Mouse (Mus musculus) urinary bladder, postnatal 4 days (tissue): ENCODE data around the gene Gm4491.

Source experiments
- DNase-seq, 2 experiments: peaks; one replicate each; pipeline ENCODE4 v3.0.0; 2021 to 2022; ENCODE audit warnings: low spot score in 2 of 2

The Gm4491 gene

DNA sequence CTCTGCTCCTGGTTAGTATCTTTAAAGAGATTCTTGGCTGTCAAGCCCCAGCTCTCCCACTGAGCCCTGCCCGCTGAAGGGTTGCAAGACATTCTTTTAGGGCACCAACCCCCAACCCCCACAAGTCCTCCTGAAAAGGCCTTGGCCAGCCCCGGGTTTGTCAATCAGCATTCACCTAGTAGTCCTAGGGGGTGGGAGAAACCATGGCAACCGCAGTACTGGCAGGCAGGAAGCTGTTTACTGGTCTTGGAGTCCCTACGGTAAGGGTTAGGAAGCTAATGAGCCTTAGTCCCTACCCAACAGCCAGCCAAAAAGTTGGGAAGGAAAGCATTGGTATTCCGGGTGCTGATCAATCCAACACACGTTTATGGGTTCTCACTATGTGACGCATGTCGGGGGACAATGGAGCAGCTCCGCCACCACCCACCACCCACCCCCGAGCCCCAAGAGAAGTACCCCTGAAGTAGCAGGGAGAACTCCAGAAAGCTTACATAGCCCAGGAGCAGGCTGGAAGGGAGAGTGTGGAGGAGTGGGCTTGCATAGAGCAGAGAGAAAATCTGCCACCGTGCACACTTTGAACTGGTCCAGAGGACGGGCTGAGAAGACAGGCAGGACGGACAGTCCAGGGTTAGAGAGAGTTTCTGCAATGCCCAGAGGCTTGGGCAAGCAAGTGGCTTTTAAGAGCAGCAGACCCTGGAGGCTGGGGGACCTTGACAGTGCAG, at the start of gene Gm4491:
TSS of gene Gm4491 (minus strand) at position 61 of the 722 bp plus-strand sequence.
- DNase-seq: no peak

DNA sequence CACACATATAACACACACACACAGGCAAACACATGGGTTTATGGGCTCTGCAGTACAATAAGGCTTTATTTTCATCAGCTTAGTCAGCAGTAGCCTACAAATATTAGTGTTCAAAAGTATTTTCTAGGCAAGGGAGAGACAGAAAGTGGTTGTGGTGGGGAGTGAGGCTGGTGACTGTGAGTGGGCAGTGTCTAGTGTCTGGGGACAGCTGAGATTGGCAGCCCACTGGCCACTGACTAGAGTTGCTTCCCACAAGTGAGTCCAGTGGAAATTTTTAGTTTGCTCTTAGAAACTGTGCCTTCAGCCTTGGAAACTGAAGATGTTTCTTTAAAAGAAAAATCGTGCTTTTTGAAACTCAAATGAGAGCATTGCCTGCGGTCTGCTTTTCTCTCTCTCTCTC, 46.1 kb upstream of the Gm4491 start:
- no peak for DNase-seq

DNA sequence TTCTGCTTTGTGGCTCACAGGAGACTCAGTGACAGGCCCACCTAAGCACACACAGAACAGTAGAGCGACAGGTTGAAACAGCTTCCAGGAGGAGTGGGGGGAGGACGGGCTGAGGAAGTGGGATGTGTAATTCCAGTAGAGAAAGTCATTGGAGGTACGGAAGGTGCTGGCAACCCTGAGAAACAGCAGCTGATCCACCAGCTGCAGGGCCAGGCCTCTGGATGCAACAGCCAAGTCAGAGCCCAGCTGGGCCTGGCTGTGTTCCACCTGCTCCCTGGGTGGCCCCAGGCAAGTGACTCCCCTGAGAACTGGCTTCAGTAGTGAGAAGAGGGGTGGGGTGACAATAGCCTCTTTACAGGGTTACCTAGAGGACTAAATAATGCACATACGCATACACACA, 45.5 kb upstream of the Gm4491 start:
- DNase-seq: peak in 1 of 2 experiments; percentile 57

DNA sequence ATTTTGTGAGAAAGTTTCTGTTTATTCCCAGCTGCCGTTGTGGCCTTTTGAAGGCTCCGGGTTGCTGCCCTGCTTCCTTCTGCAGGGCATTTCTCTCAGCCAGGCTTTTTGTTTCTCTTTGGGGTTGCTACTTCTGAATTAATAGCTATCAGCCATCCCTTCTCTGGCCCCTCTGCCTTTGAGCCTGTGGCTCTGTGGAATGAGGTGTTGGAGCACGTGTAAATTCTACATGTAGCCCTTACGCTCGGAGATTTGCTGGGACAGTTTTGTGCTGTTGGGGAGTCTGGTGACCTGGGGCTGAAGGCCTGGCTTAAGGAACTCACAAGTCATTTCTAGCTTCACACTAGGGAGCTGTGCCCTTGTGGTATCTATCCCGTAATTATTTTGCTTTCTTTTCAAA, 39.2 kb upstream of the Gm4491 start:
- DNase-seq: no peak

DNA sequence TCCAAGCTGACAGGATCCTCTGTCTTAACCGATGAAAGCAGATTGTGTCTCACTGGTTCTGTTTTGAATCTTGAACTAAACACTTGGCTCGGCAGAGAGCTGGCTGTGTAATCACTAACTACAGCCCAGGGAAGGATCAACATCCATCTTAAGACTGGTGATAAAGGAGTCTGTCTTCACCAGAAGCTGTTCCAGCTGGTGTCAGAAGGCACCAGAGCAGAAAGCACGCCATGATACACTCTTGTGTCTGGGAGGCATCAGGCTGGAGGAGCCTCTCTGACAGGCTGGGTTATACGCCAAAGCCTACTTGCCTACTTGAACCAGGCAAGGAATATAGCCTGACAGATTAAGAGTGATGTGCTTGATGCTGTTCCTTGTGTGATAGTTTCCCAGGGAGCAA, 30.1 kb upstream of the Gm4491 start:
- no peak for DNase-seq

DNA sequence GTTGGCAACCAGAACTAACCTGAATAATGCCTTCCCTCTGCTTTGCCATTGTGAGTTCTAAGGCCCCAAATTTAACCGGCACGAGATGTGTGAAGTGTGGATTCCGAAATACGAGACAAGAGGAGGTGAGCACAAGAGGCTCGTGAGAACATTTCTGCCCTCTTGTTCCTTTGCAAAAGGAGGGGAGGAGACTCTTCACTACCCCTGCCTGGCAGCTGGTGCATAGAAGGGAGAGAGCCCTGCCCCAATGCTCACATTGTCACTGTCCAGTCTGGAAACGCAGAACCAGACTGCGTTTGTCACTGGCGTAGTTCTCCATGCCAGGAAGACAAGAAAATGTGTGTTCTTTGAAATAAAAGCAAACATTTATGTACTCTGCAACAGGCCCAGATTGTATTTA, 19.6 kb upstream of the Gm4491 start:
- no peak for DNase-seq

DNA sequence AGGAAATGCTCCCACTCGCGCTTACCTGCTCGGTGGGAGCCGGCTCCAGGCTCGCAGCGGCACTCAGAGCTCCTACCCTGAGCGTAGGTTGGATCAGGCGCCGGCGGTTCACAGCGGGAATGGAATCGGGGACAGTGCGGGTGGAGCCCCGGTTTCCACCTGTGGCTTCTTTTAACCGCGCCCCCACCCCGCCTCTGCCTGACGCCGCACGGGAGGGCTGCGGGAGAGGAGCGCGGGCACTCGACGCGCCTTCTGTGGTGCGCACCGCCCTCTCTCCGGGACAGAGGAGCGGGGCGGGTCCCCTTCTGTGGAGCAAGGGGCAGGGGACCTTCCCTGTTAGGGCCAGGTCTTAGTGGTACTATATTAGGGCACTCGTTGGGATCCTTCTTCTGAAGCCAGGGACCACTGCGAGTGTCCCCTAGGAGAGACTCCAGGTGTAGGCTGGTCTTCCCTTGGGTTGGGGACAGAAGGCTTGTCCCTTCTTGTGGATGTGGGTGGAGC, 17.5 kb upstream of the Gm4491 start, which contains the start of gene Gjb6:
TSS of gene Gjb6 (minus strand) at position 451 of the 501 bp plus-strand sequence.
- DNase-seq: no peak

DNA sequence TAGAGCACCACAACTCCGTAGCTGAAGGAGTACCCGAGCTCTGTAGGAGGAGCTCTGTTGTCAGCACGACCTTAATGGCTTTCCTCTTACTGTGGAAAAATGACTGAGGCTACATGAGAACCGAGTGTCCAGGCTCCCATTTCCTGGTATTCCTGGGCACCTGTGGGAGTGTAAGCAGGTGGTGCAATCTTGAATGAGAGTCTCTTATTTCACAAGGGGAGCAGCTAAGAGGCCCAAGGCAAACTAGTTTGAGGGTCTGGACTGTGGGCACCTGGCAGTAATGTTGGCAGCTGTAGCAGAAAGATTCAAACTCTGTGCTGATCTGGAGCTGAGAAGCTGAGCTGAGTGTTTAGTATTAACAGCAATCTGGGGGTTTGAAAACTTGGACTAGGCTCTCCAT, 11.7 kb upstream of the Gm4491 start:
- no peak for DNase-seq

DNA sequence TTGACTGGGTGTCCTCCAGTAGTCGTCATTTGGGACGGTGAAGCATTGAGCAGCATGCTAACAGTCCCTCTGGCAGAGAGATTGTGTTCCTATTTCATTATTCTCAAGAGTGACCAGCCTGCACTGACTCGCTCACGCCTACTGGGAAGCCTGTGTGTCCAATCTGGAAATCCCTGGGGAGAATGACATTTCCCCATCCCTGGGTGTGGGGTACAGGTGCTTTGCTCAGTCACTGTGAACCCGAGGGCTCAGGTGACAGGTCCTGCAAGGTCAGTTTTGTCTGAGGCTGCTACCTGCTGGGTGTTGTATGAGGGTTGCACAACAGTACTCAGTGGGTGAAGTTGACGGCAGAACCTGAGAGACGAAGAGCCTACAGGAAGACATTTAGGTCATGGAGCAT, 6.6 kb upstream of the Gm4491 start:
- DNase-seq: no peak

DNA sequence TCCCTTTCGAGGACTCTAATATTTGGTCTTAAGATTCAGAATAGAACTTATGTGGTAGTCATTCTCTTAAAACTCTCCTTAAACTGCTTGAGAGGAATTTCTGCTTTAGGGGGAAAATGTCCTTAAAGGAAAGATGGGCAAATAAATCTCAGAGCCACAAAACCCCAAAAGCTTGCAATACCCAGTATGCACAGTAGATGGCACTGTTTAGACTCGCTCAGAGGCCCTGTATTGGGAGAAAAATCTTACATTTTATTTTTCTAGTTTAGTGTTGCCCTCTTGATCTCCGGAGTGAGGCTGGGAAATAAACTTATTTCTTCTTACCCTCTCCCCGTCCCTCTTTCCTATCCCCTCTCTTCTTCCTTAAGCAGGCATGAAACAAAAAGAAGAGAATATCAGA, 6.5 kb downstream of the Gm4491 start:
- no peak for DNase-seq

DNA sequence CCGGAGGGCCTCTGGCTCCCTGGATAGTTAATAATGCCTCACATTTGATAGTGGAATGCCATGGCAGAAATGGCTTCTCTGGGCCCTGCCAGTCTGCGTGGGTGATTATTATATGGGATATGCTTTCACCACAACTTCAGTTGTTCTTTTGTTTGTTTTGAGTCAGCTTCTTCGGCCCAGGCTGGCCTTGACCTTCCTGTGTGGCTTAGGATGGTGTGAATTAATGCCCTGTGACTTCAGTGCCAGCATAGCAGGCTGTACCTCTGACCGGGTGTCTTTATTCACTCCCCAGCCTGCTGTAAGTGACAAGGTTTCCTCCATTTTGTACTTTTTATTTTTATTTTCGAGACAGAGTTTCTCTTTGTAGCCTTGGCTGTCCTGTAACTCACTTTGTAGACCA, 7.8 kb downstream of the Gm4491 start:
- DNase-seq: no peak

DNA sequence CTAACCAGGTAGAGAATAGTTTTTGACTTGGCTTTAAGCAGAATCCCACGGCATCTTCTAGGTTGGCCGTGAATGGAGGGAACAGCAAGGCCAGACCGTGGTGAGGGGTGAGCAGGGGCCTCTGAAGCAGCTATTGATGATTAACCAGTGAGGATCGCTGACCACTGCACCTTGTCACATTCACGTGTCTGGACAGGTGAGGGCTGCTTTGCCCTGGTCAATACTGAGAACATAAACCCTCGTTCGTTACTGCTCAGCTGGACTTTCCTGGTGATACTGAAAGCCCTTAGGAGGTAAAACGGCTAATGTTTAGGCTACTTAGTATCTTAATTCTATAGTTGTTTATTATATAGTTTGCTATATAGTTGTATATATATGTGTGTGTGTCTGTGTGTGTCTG, 8.6 kb downstream of the Gm4491 start:
- DNase-seq: no peak

DNA sequence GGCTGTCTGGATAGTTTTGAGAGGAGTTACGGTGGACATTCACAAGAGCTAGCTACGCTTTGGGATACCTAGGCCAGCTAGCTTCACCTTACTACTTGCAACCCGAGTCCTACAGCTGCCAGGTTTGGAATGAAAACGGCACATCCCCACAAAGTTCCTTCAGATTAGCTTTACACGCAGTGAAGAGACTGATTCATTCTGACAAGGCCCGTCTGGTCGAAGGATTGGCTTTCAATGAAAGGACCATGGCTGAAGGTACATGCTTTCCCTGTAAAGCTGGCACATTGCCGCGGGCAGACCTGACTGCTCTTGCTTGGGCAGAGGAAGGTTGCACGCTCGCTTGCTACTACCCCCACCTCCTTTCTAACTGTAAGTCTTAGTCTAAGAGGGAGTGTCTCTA, 10.0 kb downstream of the Gm4491 start:
- no peak for DNase-seq

DNA sequence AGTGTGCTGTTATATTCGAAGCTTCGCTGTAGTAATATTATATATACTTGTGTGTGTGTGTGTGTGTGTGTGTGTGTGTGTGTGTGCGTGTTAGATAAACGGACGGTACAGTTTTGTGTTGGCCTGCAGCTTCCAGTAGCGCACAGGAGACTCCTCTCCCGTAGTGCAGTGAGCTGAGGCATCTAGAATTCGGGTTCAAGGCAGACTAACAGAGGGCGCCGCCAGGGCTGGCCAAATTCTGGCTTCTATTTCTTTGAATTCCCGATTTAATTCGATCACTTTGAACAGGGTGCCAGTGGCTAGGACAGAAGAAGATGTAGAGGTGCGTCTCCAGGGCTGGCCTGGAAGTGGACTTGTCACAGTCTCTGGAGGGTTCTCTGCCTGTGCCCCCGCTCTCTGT, 10.6 kb downstream of the Gm4491 start:
- no peak for DNase-seq

DNA sequence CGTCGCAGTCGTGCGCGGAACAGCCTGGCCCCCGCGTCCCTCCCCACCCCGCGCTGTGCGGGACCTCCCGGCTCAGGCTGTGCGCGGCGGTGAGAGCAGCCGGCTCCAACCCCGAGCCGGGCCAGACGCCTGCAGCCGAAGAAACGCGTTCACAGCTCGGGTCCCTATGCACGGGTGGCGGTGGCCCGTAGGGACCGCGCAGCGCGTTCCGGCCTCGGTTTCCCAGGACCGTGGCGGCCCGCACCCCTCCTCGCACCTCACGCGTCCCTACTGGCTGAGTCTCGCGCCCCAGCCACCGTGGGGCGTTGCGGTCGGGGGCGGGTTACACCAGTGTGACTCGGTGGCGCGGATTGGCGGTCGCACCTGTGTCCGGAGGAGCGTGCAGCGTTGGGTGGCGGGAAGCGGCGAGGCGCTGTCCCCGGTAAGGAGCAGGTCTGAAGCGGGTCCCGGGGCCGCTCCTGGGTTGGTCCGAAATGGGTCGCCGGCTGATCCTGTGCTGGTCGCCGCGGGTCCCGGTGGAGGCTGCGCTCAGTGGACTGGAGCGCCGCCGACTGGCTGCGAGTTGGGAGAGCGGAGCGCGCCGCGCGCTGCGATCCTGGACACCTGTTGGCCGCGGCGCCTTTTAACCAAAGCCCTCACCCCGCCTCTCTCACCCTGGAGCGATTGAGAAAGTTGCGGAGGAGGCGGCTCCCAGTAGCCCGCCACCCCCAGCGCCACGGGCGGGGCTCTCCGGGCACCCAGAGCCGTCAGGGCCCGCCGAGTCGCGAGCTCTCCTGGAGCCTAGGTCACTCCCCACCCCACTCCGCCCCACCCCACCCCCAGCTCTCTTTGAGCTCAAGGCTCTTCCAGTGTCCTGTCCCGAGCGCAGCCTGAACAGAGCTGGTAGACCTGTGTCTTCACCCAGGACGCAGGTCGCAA, 11.3 kb downstream of the Gm4491 start, which contains the start of gene Gjb2:
TSS of gene Gjb2 (minus strand) at position 597 of the 918 bp plus-strand sequence.
- peak in 1 of 2 experiments; percentile 30 for DNase-seq

DNA sequence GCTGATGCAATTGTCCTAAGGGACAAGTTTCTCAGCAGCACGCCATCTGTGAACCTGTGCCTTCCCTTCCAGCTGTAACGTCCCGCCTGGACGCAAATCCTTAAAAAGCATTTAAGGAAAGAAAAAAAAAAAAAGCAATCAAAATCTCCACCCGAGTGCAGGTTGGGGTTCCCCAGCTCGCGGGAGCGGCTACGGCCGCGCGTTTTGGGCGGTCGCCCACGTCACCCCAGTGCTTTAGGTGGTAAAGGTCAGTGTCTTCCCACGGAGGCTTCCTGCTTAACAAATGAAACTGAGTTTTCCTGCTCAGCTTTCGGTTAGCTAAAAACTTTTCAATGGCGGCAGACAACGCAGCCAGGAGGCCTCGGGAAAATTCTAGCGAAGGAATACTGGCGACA, 12.0 kb downstream of the Gm4491 start:
- DNase-seq: no peak

DNA sequence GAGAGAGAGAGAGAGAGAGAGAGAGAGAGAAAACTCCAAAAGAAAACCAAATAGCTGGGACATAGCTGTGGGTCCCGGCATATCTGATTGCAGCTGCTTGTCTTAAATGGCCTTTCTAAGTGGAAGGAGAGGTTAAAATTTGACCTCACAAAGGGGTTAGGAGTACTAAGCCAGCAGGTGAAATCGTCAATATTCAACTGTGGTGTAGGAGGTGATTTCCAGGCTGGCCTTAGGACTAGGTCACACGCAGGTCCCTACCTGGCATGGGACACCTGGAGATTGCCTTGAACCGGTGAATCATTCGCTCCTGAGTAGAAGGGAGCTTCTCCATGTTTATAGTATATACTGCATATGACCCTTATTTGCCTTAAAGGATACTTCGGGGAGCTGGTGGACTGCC, 12.6 kb downstream of the Gm4491 start:
- no peak for DNase-seq

DNA sequence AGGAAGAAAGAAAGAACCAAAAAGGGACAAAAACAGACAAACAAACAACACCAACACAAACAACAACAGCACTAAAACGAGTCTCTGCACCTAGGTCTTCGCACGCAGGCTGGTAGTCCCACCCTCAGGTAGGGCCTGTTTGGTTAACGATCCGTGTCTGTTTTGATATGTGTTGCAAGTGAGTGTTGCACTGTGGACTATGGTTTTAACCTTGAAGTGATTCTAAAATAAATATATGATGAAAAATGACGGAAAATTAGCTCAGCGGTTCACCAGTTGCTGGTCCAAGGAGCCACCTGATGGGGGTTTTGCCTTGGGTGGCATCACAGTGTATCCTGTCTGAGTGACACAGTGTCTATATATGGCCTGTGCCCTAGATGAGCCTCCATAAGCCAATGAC, 14.1 kb downstream of the Gm4491 start:
- no peak for DNase-seq

DNA sequence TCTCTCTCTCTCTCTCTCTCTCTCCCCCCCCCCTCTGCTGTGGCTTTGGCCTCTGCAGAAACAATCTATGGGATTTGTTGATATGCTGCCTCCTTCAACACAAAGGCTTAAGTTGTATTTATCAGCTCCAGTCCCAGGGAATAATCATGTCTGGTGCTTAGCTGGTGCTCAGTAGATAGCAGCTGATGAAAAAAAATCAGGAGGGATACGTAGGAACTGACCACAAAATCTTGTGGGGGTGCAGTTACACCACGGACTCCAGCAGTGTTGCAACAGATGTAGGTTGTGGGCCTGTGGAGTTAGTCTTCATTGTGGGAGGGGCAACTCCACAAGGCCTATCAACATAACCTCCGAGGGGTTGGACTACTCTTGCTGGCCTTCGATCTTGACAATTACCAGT, 19.8 kb downstream of the Gm4491 start:
- no peak for DNase-seq

DNA sequence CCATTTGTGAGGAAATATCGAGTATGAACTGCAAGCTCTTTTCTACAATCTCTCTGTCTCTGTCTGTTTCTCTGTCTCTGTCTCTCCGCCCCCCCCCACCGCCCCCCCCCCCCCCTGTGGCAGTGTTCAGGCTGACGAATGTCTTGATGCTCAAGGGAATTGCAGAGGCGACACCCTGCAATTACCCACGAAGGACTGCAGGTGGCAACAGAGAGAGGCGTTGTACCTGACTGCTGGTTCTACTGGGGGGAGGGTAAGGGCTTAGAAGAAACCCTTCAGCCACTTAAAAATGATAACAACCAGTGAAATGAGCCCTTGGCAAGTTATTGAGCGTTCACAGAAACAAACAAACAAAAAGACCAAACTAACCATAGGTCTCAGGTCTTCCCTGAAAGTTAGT, 22.7 kb downstream of the Gm4491 start:
- no peak for DNase-seq

DNA sequence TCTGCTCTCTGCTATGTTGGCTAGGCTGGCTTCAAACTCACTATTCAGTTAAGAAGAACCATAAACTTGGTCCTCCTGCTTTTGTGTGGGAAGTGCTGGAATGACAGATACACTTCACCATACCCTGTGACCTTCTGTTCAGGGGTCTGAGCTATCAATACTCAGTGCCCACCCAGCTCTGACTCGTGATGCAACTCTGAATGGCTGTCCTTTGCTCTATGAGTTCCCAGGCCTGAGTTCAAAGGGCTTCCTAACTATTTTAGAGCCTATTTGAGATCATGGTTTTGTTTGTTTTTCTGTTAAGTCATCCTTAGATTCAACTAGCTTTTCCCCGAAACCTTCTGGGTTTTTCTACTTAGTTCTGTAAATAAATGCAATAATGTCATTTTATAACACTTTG, 25.7 kb downstream of the Gm4491 start:
- DNase-seq: no peak

DNA sequence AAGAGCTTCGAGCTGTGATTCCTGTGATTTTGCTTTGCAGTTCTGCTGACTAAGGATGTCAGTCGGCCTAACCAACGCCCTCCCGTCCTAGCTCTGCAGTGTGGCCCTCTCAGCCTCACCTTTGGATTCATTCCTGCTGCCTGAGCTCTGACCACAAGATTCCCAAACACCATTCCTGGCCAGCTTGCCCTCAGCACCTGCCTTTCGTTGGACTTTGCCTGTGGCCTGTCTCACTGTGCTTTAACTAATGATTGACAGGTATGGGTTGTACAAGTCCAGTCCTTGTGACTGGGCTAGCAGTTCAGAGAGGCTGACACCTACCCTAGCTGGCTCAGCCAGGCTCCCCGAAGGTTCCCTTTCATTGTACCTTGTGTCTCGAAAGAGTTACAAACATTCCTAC, 26.6 kb downstream of the Gm4491 start:
- DNase-seq: peak in 1 of 2 experiments; percentile 49

DNA sequence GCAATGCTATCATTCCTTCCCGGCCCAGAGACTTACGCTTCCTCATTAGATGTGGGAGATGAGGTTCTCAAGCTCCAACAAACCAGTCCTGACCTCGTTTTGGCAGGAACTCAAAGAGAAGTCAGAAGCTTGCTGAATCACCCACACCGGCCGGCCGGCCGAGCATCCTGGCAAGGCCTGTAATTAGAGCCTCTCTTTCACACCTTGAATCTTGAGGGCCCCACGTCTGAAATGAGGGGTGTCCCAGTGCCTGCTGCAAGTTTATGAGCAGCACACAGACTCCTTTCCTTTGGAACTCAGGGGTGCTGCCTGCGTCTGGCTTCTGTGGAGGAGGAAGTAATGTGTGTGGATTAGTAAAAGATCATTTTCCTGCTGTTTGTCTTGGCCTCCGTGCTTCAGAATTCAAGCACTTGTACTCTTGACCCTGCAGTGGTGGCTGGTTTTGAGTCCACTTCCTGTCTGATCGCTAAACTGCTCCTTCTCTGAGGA, 31.5 kb downstream of the Gm4491 start:
- no peak for DNase-seq
